Mouse (Mus musculus): Measurements from ENCODE around the gene Kif3c.
A peak's percentile ranks its signal among the peaks of the same experiment; 100 is the strongest.

- no peak for TF ChIP-seq CTCF (IDR thresholded peaks at IDR 0.05 in 2 of 3, conservative IDR thresholded peaks at IDR 0.05 in 1 of 3; ENCODE audit: control insufficient read depth in 1 of 3, insufficient read depth in 1 of 3, low read depth in 2 of 3, low read length in 3 of 3, poor library complexity in 1 of 3, severe bottlenecking in 1 of 3)
- TF ChIP-seq SIN3A (IDR thresholded peaks at IDR 0.05; ENCODE audit: low read length) = peak; percentile 79
Observed at GRCm38 (mm10) chr12:3426530-3427034, 61.6 kb downstream of the Kif3c start, which contains the start of gene Asxl2.
